Mouse (Mus musculus) gastrocnemius, adult 18-20 months (tissue): ENCODE measurements around the gene Ano3. TPM values are rescaled to one million over a fixed set of nuclear protein-coding genes. Genes with fewer than 3 reads are reported as not detected.

ENCODE experiments used
- DNase-seq: peaks from one replicate; pipeline ENCODE4 v3.0.0; 2021; ENCODE audit warnings: low spot score
- total RNA-seq, 2 experiments: library from RNA; stranded (reverse); gene quantifications; 2 replicates each; pipeline ENCODE4 v1.2.3; 2021

Ano3 gene
- total RNA-seq, 2 experiments from 2014 or later, result 0.05 to 0.07 TPM

GRCm38 (mm10) chr2:110814964-110815363, 135.8 kb downstream of the Ano3 start:
- no peak for DNase-seq

GRCm38 (mm10) chr2:110806302-110807093, 144.2 kb downstream of the Ano3 start:
- DNase-seq, result no peak

GRCm38 (mm10) chr2:110795928-110796327, 154.8 kb downstream of the Ano3 start:
- DNase-seq, result no peak

GRCm38 (mm10) chr2:110795433-110795832, 155.3 kb downstream of the Ano3 start:
- DNase-seq, result no peak

- no peak for DNase-seq
Observed at GRCm38 (mm10) chr2:110787396-110787795, 163.3 kb downstream of the Ano3 start.

GRCm38 (mm10) chr2:110759434-110759833, 191.3 kb downstream of the Ano3 start:
- no peak for DNase-seq

- no peak for DNase-seq
Observed at GRCm38 (mm10) chr2:110757556-110757955, 193.2 kb downstream of the Ano3 start.

GRCm38 (mm10) chr2:110740493-110740892, 210.2 kb downstream of the Ano3 start:
- no peak for DNase-seq

- no peak for DNase-seq
Observed at GRCm38 (mm10) chr2:110739781-110740180, 210.9 kb downstream of the Ano3 start.

- no peak for DNase-seq
Observed at GRCm38 (mm10) chr2:110737981-110738380, 212.7 kb downstream of the Ano3 start.

GRCm38 (mm10) chr2:110737236-110737635, 213.5 kb downstream of the Ano3 start:
- no peak for DNase-seq

- DNase-seq, result no peak
Observed at GRCm38 (mm10) chr2:110726106-110726505, 224.6 kb downstream of the Ano3 start.

- DNase-seq, result no peak
Observed at GRCm38 (mm10) chr2:110722208-110722607, 228.5 kb downstream of the Ano3 start.

GRCm38 (mm10) chr2:110721290-110721753, 229.4 kb downstream of the Ano3 start, which contains the start of gene Muc15:
Gene Muc15 (plus strand): TSS chr2:110721340.
- no peak for DNase-seq

- no peak for DNase-seq
Observed at GRCm38 (mm10) chr2:110719051-110719450, 231.7 kb downstream of the Ano3 start.

GRCm38 (mm10) chr2:110710055-110710720, 240.5 kb downstream of the Ano3 start:
- peak; percentile 18 for DNase-seq

- DNase-seq, result no peak
Observed at GRCm38 (mm10) chr2:110709436-110709835, 241.3 kb downstream of the Ano3 start.

GRCm38 (mm10) chr2:110671071-110671624, 279.6 kb downstream of the Ano3 start:
- DNase-seq, result no peak

- peak; percentile 1 for DNase-seq
Observed at GRCm38 (mm10) chr2:110663329-110663728, 287.4 kb downstream of the Ano3 start.

GRCm38 (mm10) chr2:110644846-110645245, 305.9 kb downstream of the Ano3 start:
- no peak for DNase-seq

- no peak for DNase-seq
Observed at GRCm38 (mm10) chr2:110644358-110644757, 306.4 kb downstream of the Ano3 start.
